Mouse (Mus musculus) liver, embryonic 15.5 days (tissue): ENCODE results near the gene Cdk19. TPM values are rescaled to one million over a fixed set of nuclear protein-coding genes. Genes with fewer than 3 reads are reported as not detected.

Experiments used
- ATAC-seq: fragments of 200-750 bp; cut with Nextera tagmentation; 2 replicates; pipeline ENCODE4 v1.8.0; 2017; ENCODE audit warnings: moderate number of reproducible peaks, mild to moderate bottlenecking, moderate library complexity; ENCODE audit not compliant: insufficient read depth
- H3K27ac ChIP-seq: fragments of 300-500 bp; sonication (generic); replicated peaks from 2 replicates; pipeline ENCODE4 v1.5.1; 2015; ENCODE audit warnings: mild to moderate bottlenecking, inconsistent platforms
- H3K27me3 ChIP-seq: fragments of 300-500 bp; sonication (generic); 2 replicates; pipeline ENCODE4 v1.6.1; 2015; ENCODE audit warnings: mild to moderate bottlenecking, inconsistent platforms
- H3K36me3 ChIP-seq: fragments of 300-500 bp; sonication (generic); replicated peaks from 2 replicates; pipeline ENCODE4 v1.6.1; 2015; ENCODE audit warnings: moderate library complexity, mild to moderate bottlenecking, inconsistent platforms
- H3K4me1 ChIP-seq: fragments of 300-500 bp; sonication (generic); replicated peaks from 2 replicates; pipeline ENCODE4 v1.6.1; 2015; ENCODE audit warnings: inconsistent platforms
- H3K4me2 ChIP-seq: fragments of 300-500 bp; sonication (generic); 2 replicates; pipeline ENCODE4 v1.6.1; 2015; ENCODE audit warnings: moderate library complexity, mild to moderate bottlenecking, inconsistent platforms
- H3K4me3 ChIP-seq: fragments of 300-500 bp; sonication (generic); replicated peaks from 2 replicates; pipeline ENCODE4 v1.5.1; 2015; ENCODE audit warnings: mild to moderate bottlenecking, inconsistent platforms
- H3K9ac ChIP-seq: fragments of 300-500 bp; sonication (generic); 2 replicates; pipeline ENCODE4 v1.6.1; 2015; ENCODE audit warnings: moderate library complexity, mild to moderate bottlenecking, inconsistent platforms
- H3K9me3 ChIP-seq: fragments of 300-500 bp; sonication (generic); replicated peaks from 2 replicates; pipeline ENCODE4 v1.6.1; 2016; ENCODE audit warnings: inconsistent platforms
- WGBS: fragments of 180-500 bp; shearing (Covaris S2); methylation state at CpG from one replicate; pipeline ENCODE4 v1.1.7; 2015; ENCODE audit warnings: mixed read lengths; ENCODE audit not compliant: insufficient replicate concordance; 5-methylcytosine and 5-hydroxymethylcytosine counted together
- polyA plus RNA-seq: library from polyadenylated mRNA; unstranded; fragments of >200 nt; fragmentation: Nextera tagmentation; extraction: Ambion mirVana; gene quantifications from 2 replicates; pipeline ENCODE4 v1.2.1, GENCODE M21; 2015

Gene Cdk19
- polyA plus RNA-seq, 1 experiment from 2014 or later, result 2.9 TPM

DNA sequence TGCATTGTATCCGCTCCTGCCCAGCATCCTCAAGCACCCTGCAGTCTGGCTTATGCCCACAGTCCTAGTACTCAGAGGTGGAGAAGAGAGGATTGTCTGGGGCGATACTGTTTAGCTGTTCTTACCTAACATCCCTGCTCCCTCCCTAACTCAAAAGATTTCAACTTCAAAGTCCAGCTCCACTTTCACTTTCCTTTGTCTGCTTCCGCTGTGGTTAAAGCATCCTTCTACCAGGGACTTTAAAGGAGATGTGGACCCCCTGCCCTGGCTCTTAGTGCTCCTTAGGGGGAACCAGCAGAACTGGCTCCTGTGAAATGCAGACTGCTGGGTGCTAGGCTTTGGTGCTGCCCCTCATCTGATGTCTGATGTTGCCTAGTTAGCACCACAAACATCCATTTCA, 122.9 kb downstream of the Cdk19 start:
- Histone ChIP-seq H3K36me3 (0 out of 2 replicates have a peak, but pooled peaks cover 3% of the 10 kb centered on the region), H3K4me2 (no peak overlapping the region)
- WGBS, result 47% methylated on average over 3 of the region's 3 CpGs

DNA sequence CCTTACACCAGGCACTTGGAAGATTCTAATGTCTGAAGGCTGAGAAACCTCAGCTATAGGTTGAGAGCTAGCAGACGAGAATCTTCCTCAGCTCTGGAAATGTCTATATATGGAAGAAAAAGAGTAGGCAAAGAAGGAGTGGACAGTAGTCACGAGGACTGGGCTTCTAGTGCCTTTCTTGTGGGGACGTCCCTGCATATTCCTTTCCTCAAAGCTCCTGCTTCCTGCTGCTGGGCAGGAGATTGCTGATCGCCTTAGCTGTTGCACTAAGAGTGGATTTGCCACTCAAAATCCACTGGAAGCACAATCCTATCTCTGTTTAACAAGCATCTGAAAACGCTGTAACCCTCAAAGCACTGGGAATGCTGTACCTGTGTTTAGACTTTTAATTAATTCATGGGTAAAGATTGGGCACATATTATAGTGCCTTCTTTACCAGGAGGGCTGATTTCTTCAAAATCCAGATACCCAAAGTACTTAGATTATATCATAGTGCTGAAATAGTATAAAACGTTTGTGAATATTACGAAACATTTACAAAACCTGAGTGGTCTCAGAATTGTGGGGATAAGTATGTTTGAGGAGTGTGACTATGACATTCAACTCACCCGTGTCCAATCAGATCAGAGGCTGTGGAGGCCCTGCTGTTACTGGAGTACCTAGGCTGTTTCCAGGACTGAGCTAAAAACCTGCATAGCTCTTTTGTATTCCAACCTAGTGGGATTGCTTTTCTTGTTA, 128.0 kb downstream of the Cdk19 start:
- H3K4me1 ChIP-seq, result no peaks in the 10 kb centered on the region
- no peak overlapping the region for H3K27ac ChIP-seq
- no peak overlapping the region for H3K4me3 ChIP-seq
- WGBS, result 50% methylated on average over 8 of the region's 8 CpGs
- H3K36me3 ChIP-seq, result 0 out of 2 replicates have a peak, but pooled peaks cover 3% of the 10 kb centered on the region
- no peaks in the 10 kb centered on the region for H3K27me3 ChIP-seq
- H3K4me2 ChIP-seq, result no peak overlapping the region
- ATAC-seq, result no peak
- H3K9me3 ChIP-seq, result no peaks in the 10 kb centered on the region
- no peak overlapping the region for H3K9ac ChIP-seq

More for the DNA sequence above, 122.9 kb downstream of the Cdk19 start:
- Histone ChIP-seq H3K9ac (no peak overlapping the region), H3K9me3 (no peaks in the 10 kb centered on the region), H3K4me3 (no peak overlapping the region), H3K4me1 (no peaks in the 10 kb centered on the region), H3K27ac (no peak overlapping the region), H3K27me3 (no peaks in the 10 kb centered on the region)
- ATAC-seq, result no peak

DNA sequence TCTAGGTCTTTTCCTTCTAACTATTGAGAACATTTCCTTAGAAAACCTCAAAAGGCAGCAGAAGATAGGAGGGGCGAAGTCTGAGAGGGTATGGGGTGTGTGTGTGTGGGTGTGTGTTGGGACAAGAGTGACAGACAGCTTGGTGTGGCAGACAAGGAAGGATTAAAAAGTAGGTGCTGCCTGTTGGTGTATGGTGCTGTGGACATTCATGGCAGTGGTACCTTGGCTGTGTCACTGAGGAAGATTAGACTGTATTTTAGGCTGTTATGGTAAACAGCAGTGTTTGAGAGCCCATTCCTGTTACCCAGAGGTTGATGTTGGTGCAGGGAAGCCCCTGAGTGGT, 128.5 kb downstream of the Cdk19 start:
- no peaks in the 10 kb centered on the region for H3K9me3 ChIP-seq
- no peaks in the 10 kb centered on the region for H3K27me3 ChIP-seq
- 38% methylated on average over 1 of the region's 1 CpGs for WGBS
- no peak for ATAC-seq
- H3K4me2 ChIP-seq, result no peak overlapping the region
- no peak overlapping the region for H3K9ac ChIP-seq
- H3K4me1 ChIP-seq, result no peaks in the 10 kb centered on the region
- no peak overlapping the region for H3K4me3 ChIP-seq
- no peak overlapping the region for H3K27ac ChIP-seq
- 0 out of 2 replicates have a peak, but pooled peaks cover 3% of the 10 kb centered on the region for H3K36me3 ChIP-seq

GRCm38 (mm10) chr10:40469145-40469544, 129.8 kb downstream of the Cdk19 start:
- no peak overlapping the region for H3K4me2 ChIP-seq
- H3K4me1 ChIP-seq, result no peaks in the 10 kb centered on the region
- no peak overlapping the region for H3K4me3 ChIP-seq
- 0 out of 2 replicates have a peak, but pooled peaks cover 6% of the 10 kb centered on the region for H3K36me3 ChIP-seq
- ATAC-seq, result no peak
- no peaks in the 10 kb centered on the region for H3K9me3 ChIP-seq
- H3K27me3 ChIP-seq, result no peaks in the 10 kb centered on the region
- no peak overlapping the region for H3K27ac ChIP-seq
- H3K9ac ChIP-seq, result no peak overlapping the region
- WGBS, result 79% methylated on average over 2 of the region's 2 CpGs

- Histone ChIP-seq H3K4me2 (peak overlapping the region; percentile 13; the same call in 1 of the 2 replicates), H3K27ac (peak overlapping the region; percentile 59; the same call in 1 of the 2 replicates), H3K4me1 (peaks cover 7% of the 10 kb centered on the region; the same call in 1 of the 2 replicates), H3K9me3 (no peaks in the 10 kb centered on the region), H3K27me3 (no peaks in the 10 kb centered on the region), H3K4me3 (no peak overlapping the region), H3K9ac (no peak overlapping the region), H3K36me3 (peaks cover 10% of the 10 kb centered on the region)
- 19% methylated on average over 5 of the region's 5 CpGs for WGBS
- ATAC-seq, result peak; percentile 49
These were observed 137.3 kb downstream of the Cdk19 start for GRCm38 (mm10) chr10:40476535-40477285.

DNA sequence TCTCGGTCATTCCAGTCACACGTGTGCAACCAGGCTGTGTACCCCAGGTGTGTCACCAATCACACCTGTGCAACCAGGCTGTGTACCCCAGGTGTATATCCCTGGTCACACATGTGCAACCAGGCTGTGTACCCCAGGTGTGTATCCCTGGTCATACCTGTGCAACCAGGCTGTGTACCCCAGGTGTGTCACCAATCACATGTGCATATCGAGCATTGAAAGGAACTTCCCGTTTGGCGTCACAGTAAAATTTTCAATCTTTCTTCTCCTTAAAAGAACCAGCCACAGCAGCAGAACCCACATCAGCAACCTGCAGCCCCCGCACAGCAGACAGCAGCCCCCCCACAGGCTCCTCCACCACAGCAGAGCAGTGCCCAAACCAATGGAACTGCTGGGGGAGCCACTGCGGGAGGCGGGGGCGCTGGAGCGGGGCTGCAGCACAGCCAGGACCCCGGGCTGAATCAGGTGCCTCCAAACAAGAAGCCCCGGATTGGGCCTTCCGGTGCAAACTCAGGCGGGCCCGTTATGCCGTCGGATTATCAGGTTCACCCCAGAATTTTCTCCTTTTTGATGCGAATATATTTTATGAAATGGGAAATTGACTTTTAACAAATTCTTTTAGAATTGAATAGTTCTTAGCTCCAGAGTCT, 138.2 kb downstream of the Cdk19 start:
- no peak for ATAC-seq
- H3K9ac ChIP-seq, result no peak overlapping the region
- no peaks in the 10 kb centered on the region for H3K27me3 ChIP-seq
- whole genome bisulfite sequencing, result 80% methylated on average over 18 of the region's 18 CpGs
- no peak overlapping the region for H3K4me3 ChIP-seq
- no peak overlapping the region for H3K4me2 ChIP-seq
- peaks cover 7% of the 10 kb centered on the region; the same call in 1 of the 2 replicates for H3K4me1 ChIP-seq
- H3K9me3 ChIP-seq, result no peaks in the 10 kb centered on the region
- 0 out of 2 replicates have a peak overlapping the region, but pooled peaks have one; percentile 59 for H3K27ac ChIP-seq
- H3K36me3 ChIP-seq, result peaks cover 6% of the 10 kb centered on the region

DNA sequence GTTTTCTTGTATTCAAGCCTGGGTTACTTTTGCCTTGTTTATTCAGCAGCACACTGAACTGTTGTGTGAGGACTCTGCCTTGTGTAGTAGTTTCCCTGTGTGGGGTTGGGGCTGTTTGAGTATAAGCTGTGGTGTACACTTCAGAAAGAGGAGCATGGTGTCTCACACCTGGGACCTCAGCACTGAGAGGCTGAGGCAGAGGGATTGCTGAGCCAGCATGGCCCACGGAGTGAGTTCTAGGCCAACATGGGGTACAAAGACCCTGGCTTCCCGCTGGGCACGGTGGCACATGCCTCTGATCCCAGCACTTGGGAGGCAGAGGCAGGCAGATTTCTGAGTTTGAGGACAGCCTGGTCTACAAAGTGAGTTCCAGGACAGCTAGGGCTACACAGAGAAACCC, 139.3 kb downstream of the Cdk19 start:
- peaks cover 7% of the 10 kb centered on the region; the same call in 1 of the 2 replicates for H3K4me1 ChIP-seq
- no peak overlapping the region for H3K4me3 ChIP-seq
- no peak for ATAC-seq
- H3K36me3 ChIP-seq, result peaks cover 4% of the 10 kb centered on the region
- H3K9ac ChIP-seq, result no peak overlapping the region
- no peaks in the 10 kb centered on the region for H3K9me3 ChIP-seq
- H3K27me3 ChIP-seq, result no peaks in the 10 kb centered on the region
- H3K27ac ChIP-seq, result no peak overlapping the region
- H3K4me2 ChIP-seq, result no peak overlapping the region
- WGBS, result 80% methylated on average over 3 of the region's 3 CpGs

GRCm38 (mm10) chr10:40479216-40479615, 139.9 kb downstream of the Cdk19 start:
- Histone ChIP-seq H3K4me1 (peaks cover 7% of the 10 kb centered on the region; the same call in 1 of the 2 replicates), H3K9ac (no peak overlapping the region), H3K36me3 (peaks cover 4% of the 10 kb centered on the region), H3K27ac (no peak overlapping the region), H3K27me3 (no peaks in the 10 kb centered on the region), H3K9me3 (no peaks in the 10 kb centered on the region), H3K4me3 (no peak overlapping the region), H3K4me2 (no peak overlapping the region)
- ATAC-seq, result no peak
- 53% methylated on average over 1 of the region's 1 CpGs for WGBS

DNA sequence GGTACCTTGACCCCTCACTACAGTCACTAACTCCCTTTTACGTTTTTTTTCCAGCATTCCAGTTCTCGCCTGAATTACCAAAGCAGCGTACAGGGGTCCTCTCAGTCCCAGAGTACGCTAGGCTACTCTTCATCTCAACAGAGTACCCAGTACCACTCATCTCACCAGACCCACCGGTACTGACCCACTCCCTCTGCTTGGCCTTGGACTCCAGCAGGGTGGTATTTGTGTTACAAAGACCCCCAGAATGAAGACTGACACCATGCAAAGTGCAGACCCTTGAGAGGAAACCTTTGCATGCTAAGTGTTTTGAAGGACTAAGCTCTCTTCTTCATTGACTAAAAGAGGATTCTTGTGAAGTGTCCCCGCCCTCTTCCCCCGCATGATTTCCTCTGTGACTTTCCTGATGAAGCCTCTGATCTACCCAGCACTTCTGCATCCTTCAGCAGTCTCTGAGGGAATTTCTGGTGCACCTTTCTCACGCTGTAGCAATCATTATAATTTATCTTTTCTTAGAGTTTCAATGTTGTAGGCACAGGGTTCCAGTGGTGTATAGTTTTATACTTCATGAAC, 140.3 kb downstream of the Cdk19 start:
- Histone ChIP-seq H3K36me3 (peaks cover 4% of the 10 kb centered on the region), H3K4me1 (peaks cover 7% of the 10 kb centered on the region; the same call in 1 of the 2 replicates), H3K27ac (no peak overlapping the region), H3K27me3 (no peaks in the 10 kb centered on the region), H3K4me2 (no peak overlapping the region), H3K9ac (no peak overlapping the region), H3K4me3 (no peak overlapping the region), H3K9me3 (no peaks in the 10 kb centered on the region)
- no peak for ATAC-seq
- WGBS, result 56% methylated on average over 8 of the region's 8 CpGs

DNA sequence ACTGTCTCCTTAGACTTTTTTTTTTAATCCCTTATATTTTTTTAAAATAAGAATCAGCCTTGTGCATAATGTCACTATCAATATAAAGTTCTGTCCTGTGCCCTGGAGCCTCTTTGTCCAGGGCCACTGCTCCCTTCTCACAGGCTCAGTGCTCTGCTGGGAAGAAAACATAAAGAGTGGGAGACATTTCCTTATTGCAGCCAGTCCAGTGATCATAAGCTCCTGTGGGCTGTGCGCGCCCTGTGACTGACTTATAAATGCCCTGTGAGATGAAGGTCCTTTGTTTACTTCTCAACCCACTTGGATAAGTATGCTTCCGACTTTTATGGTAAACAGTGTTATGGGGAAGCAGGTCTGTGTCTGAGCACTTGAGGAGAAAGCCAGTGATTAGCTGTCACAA, 142.2 kb downstream of the Cdk19 start:
- peaks cover 7% of the 10 kb centered on the region; the same call in 1 of the 2 replicates for H3K4me1 ChIP-seq
- no peaks in the 10 kb centered on the region for H3K9me3 ChIP-seq
- ATAC-seq, result no peak
- no peak overlapping the region for H3K4me2 ChIP-seq
- H3K9ac ChIP-seq, result no peak overlapping the region
- 77% methylated on average over 3 of the region's 3 CpGs for WGBS
- H3K27ac ChIP-seq, result no peak overlapping the region
- peaks cover 4% of the 10 kb centered on the region; the same call in 1 of the 2 replicates for H3K36me3 ChIP-seq
- H3K4me3 ChIP-seq, result no peak overlapping the region
- H3K27me3 ChIP-seq, result no peaks in the 10 kb centered on the region
